Mouse (Mus musculus) heart, postnatal 14 days (tissue): Measurements from ENCODE around the gene Ctss. TPM values are rescaled to one million over a fixed set of nuclear protein-coding genes. Genes with fewer than 3 reads are reported as not detected.
A peak's percentile ranks its signal among the peaks of the same experiment; 100 is the strongest.

Experiments
- DNase-seq, 2 experiments: peaks; one replicate each; pipeline ENCODE4 v3.0.0; 2021 to 2022
- intact Hi-C: fragments of 180-260 bp; cut with DNase I; formaldehyde crosslinking; loops from one replicate; pipeline ENCODE4 v1.15.1; 2025
- long read RNA-seq, 2 experiments: library from polyadenylated mRNA; stranded (forward); transcript quantifications; one replicate each; pipeline ENCODE4 v2.0.0; 2021
- total RNA-seq, 2 experiments: library from RNA; stranded (reverse); gene quantifications; 2 replicates each; pipeline ENCODE4 v1.2.3; 2021

The Ctss gene
- 10 to 100 TPM; 11.6 to 12.7 TPM for total RNA-seq
- long read RNA-seq, experiment 1, transcript Ctss-202 (8 exons, 1,355 nt) = major isoform, 13 of 13 reads
- long read RNA-seq, experiment 1, partial matches to known transcripts = 0 of 13 reads
- long read RNA-seq, experiment 1, other reads (novel, unspliced or antisense) = 0 of 13 reads
- long read RNA-seq, experiment 2, transcript Ctss-202 (8 exons, 1,355 nt) = major isoform, 9 of 9 reads
- long read RNA-seq, experiment 2, partial matches to known transcripts = 0 of 9 reads
- long read RNA-seq, experiment 2, other reads (novel, unspliced or antisense) = 0 of 9 reads

DNA sequence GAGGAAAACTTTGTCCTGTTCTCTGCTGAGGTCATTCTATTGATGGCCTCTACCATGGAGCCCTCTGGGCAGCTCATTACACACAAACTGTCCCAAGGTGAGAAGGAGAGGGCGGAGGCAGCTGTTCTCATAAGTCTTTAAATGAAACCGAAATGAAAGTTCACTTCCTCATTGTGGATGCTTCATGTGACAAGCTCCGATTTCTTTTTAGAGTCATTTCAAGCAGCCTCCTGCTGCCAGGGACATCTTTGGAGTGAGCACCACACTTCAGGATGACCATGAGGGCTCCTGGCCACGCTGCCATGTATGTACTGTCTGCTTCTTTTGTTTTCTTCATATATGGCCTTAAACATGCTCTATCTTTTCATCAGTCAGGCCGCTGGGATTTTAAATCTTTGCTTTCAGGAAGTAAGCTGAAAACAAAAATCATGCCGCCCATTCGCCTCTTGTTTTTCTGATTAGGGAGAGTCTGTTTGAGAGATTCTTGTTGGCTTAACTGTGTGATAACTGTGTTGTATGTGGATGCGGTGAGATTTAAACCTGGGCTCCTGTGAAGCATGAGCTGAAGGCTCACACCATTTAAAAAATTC is at the start of gene Ctss:
Gene Ctss, plus strand, starts transcription at position 165 of the 590 bp plus-strand sequence.
- no peak for DNase-seq
- intact Hi-C loops = no loop called here

GRCm38 (mm10) chr3:95478966-95479365 is 47.6 kb upstream of the Ctss start:
- DNase-seq = no peak

DNA sequence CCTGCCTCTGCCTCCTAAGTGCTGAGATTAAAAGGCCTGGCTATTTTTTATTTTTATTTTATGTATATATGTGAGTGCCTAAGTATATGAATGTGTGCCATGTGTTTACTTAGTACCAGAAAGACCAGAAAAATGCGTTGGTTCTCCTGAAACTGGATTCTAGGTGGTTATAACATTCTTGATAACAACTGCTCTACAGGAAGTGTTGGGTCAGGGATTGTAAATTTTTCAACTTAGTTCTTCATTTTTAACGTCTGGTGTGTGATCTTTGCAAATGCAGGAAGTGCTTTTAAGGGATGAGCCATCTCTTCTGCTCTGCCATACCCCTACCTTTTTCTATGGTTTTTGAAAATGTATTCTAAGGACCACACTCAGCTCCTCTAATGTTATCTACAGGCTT is 40.2 kb upstream of the Ctss start:
- no peak for DNase-seq
- intact Hi-C loops = no loop called here

More at GRCm38 (mm10) chr3:95478966-95479365, 47.6 kb upstream of the Ctss start:
- intact Hi-C loops = no loop called here

- intact Hi-C loops = no loop called here
- no peak for DNase-seq
Observed at GRCm38 (mm10) chr3:95488679-95489078, 37.9 kb upstream of the Ctss start.

DNA sequence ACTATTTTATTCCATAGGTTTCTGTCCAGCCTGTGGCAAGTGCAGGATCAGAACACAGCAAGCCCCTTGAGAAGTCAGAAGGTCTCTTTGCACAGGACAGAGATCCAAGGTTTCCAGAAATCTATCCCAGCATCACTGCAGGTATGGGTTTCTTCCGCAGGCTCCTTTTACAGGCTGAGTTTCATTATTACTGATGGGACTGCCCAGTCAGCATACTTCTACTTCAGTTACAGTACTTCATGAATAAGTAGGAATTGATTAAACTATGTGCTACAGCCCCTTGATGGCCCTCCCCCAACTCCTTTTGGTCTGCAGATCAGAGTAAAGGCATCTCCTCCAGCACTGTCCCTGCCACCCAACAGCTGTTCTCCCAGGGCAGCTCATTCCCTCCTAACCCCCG is 36.3 kb upstream of the Ctss start:
- no peak for DNase-seq
- intact Hi-C loops = no loop called here

DNA sequence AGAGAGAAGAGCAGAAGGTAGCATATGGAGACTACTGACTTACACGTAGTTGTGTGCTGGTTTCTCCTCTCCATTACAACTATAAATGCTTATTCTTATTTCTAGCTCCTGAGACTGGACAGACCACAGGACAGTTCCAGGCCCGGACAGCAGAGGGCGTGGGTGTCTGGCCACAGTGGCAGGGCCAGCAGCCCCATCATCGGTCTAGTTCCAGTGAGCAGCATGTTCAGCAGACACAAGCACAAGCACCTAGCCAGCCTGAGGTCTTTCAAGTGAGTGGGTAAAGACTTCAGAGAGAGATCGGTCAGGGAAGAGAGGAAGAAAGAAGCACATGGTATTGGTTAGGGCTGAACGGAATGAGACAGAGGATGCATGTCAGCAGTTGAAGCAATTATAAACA is 32.2 kb upstream of the Ctss start:
- peak; percentile 59 to 73 for DNase-seq
- intact Hi-C loops = no loop called here

DNA sequence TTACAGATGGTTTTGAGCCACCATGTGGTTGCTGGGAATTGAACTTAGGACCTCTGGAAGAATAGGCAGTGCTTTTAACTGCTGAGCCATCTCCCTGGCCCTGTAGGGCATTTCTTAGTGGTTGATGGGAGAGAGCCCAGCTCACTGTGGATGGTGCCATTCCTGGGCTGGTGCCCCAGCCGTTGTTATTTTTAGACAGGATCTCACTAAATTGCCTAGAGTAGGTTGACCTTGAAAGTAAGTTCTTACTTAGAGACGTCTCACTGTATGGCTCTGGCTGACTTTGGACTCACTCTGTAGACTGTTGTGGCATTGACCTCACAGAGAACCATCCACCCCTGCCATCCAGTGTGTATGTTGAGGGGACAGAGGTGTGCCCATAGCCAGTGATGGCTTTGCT is 28.4 kb upstream of the Ctss start:
- intact Hi-C loops = no loop called here
- no peak for DNase-seq

GRCm38 (mm10) chr3:95499024-95499423 is 27.6 kb upstream of the Ctss start, which contains the start of gene Ctsk:
Gene Ctsk, plus strand, starts transcription at chr3:95499256.
- no peak for DNase-seq
- intact Hi-C loops = no loop called here

GRCm38 (mm10) chr3:95499496-95500140 is 27.0 kb upstream of the Ctss start:
- intact Hi-C loops = no loop called here
- DNase-seq = no peak

DNA sequence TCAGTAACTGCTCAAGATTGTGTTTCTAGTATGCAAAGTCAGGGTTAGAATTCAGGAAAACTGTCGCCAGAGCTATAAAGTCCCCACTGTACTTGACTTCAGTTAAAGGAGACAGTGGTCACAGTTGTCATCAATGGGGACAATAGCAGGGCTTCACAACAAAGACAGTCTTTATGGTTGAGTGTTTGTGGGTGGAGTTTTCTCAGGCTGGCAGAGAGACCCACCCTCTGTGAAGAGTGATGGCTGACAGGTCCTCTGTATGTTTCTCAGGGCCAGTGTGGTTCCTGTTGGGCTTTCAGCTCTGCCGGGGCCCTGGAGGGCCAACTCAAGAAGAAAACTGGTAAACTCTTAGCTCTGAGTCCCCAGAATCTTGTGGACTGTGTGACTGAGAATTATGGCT is 24.3 kb upstream of the Ctss start:
- DNase-seq = no peak
- intact Hi-C loops = no loop called here

DNA sequence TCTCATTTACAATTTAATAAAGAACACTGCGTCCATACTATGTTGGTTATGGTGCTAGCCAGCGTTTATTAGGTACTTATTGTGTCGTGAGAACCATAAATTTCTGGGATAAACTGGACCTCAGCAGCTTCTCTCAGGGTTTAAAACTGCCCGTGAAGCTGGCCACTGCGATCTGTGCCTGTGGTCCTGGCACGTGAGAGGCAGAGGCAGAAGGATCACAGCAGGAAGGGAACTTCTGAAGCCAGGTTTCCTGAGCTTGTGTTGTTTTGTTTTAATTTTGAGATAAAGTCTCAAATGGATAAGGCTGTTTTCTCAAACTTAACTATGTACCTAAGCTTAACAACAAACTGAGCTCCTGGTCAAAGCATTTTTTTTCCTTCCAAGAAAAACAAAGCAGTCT is 17.2 kb upstream of the Ctss start:
- intact Hi-C loops = no loop called here
- no peak for DNase-seq

- DNase-seq = no peak
- intact Hi-C loops = loop anchor here (10.0 kb wide), 1 partner anchor 323 kb away; no protein-coding TSS in a partner anchor
Observed at GRCm38 (mm10) chr3:95511611-95512180, 14.9 kb upstream of the Ctss start.

GRCm38 (mm10) chr3:95516614-95517041 is 10.0 kb upstream of the Ctss start:
- intact Hi-C loops = loop anchor here (5.0 to 10.0 kb wide), 3 partner anchors 106 to 318 kb away; partner anchors contain the start of gene Ensa
- DNase-seq = no peak

GRCm38 (mm10) chr3:95517493-95517898 is 9.1 kb upstream of the Ctss start:
- peak; percentile 55 to 68 for DNase-seq
- intact Hi-C loops = loop anchor here (5.0 to 10.0 kb wide), 3 partner anchors 105 to 317 kb away; partner anchors contain the start of gene Ensa

GRCm38 (mm10) chr3:95518891-95519290 is 7.7 kb upstream of the Ctss start:
- intact Hi-C loops = loop anchor here (5.0 to 10.0 kb wide), 3 partner anchors 103 to 316 kb away; partner anchors contain the start of gene Ensa

GRCm38 (mm10) chr3:95519315-95519714 is 7.3 kb upstream of the Ctss start:
- intact Hi-C loops = loop anchor here (5.0 to 10.0 kb wide), 3 partner anchors 103 to 315 kb away; partner anchors contain the start of gene Ensa

More at GRCm38 (mm10) chr3:95518891-95519290, 7.7 kb upstream of the Ctss start:
- DNase-seq = no peak

GRCm38 (mm10) chr3:95520100-95520499 is 6.5 kb upstream of the Ctss start:
- DNase-seq = no peak
- intact Hi-C loops = no loop called here

More at GRCm38 (mm10) chr3:95519315-95519714, 7.3 kb upstream of the Ctss start:
- no peak for DNase-seq

DNA sequence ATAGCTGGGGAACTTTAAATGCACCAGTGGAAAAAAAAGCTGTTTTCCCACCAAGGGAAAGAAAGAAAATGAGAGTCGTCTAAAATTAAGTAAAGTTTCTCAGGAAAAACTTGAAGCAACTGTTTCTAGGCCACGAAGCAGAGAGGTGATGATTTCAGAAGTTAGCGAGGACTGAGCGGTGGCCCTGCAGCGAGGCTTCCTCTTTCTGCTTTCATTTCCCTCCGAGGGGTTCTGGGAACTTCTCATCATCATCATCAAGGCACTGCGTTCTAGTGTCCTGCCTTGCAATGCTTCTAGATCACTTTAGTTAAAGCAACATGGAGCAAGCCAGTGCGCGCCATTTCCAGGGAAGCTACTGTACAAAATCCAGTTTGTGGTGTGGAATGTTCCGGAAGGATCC is 5.4 kb upstream of the Ctss start:
- intact Hi-C loops = no loop called here
- DNase-seq = no peak

GRCm38 (mm10) chr3:95523662-95524061 is 2.9 kb upstream of the Ctss start:
- intact Hi-C loops = no loop called here
- no peak for DNase-seq

DNA sequence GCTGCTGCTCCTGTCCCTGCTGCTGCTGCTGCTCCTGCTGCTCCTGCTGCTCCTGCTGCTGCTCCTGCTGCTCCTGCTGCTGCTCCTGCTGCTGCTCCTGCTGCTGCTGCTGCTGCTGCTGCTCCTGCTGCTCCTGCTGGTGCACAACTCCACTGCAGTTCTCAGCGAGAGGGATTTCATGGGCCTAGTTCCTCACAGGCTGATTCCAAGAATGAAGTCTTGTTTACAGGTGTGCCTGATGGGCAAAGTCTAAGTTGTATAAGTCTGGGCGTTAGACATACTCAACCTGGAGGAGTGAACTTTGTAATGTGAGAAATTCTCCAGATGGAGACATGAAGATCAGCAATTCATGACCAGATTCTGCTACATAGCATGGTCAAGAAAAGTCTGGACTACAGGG is 1.9 kb upstream of the Ctss start:
- intact Hi-C loops = no loop called here
- no peak for DNase-seq

DNA sequence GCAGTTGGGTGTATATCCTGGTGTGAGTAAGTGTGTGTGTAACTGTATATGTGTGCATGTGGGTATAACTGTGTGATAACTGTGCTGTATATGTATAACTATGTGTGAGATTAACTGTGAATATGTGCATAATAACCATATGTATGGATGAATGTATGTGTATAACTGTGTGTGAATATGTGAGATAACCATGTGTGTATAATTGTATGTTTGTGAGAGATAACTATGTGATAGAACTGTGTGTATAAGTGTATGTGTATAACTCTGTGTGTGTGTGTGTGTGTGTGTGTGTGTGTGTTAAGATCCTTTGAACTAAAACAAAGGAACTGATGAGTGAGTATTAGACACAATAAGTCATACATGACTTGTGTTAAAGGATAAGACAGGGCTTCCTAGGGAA is 475 bp upstream of the Ctss start:
- intact Hi-C loops = no loop called here
- no peak for DNase-seq
